Mouse (Mus musculus) thymus, postnatal 25 days (tissue): Measurements from ENCODE around the gene Btk.
A peak's percentile ranks its signal among the peaks of the same experiment; 100 is the strongest.

Experiments used
- DNase-seq: peaks from one replicate; pipeline ENCODE4 v3.0.0; 2022

Btk gene

DNA sequence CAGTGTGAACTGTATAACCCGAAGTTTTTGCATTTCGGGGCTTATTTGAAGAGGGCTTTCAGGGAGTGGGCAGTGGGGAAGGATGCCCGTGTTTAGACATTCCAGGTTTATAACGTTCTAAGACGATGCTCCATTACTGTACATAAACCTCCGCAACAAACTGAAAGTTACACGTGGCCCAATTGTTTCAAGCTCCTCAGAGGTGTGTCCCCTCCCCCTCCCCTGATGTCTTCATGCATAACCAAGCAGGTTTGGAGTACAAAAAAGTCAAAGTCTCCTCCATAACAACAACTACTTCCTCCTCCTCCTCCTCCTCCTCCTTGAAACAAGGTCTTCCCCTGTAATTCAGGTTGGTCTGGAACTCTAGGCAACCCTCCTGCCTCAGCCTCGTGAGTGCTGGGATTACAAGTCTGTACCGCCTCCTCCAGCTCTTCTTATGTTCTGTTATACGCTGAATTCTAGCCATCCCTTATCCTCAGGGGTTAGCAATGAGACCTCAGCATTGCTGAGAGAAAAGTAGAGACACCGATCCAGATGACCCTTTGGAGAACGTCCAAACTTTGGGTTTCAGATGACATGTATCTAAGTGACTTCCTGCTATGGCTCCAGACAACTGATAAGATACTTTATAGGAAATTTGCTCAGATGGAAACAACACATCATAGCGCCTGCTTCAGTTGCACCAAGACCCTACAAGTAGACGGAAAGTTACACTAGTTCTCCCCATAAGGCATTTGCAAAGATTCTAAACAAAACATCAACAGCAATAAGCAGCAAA lies 2.7 kb downstream of the Btk start:
- DNase-seq = no peak

DNA sequence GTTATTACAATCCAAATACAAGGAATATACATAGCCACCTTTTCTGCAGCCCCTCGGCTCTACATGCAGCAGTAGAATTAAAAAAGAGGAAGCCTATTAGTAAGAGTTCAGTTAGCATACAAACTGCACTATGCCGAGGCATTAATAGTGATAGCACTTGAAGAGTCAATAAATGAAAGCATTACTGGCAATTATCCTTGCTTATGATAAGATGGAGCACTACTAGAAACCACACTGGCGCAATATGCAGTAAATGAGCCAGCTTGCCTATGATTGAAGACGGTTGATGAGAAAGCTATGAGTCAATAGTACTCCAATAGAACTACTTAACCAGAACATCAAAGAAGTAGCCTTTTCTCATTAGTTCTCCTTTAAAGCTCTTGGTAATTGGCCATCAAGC lies 5.5 kb downstream of the Btk start:
- no peak for DNase-seq

DNA sequence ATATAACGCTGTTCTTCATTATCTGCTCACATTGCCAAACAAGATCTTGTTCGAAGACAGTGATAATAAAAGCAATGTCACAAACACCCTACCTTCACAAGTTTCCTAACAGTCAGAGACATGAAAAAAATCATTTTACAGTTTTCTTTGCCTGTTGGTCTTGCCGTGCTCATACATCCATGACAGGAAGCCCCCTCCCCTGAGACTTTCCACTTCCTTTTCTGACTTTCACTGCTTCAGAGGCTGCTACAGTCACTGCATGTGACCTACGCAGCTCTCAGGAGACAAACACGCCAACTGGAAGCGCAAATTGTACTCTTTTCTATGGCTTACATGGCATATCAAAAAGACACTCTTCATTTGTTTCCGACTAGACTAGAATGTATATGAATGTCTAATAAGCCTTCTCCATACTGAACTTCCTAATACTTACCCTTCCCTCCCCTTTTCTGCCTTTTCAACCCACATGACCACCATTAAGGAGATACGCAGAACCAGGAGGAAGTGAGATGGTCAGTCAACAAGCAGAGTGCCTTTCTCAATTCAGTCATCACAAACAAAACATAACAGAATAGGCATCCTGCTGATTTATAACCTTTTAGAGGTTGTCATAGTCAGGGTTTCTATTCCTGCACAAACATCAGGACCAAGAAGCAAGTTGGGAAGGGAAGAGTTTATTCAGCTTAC lies 16.7 kb downstream of the Btk start:
- DNase-seq = peak; percentile 22

DNA sequence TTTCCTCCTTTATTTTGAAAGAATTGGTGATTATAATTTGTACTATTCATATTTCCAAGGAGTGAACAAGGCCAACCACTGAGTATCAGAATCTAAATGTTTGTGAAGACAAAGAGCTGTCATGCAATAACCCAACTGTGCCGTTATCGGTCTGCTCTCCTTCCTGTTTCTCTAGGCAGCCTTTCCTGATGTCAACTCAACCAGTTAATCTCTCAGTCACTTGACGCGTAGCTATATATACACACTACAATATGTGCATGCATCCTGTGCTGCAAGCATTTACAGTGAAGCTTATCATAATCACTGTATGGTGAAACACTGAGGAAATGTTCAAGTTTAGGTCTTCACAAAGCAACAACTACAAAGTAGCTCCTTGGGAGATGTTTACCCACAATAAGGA lies 19.0 kb downstream of the Btk start:
- no peak for DNase-seq

GRCm38 (mm10) chrX:134554425-134554824 lies 28.9 kb downstream of the Btk start:
- DNase-seq = no peak

GRCm38 (mm10) chrX:134553326-134553725 lies 30.0 kb downstream of the Btk start:
- no peak for DNase-seq

DNA sequence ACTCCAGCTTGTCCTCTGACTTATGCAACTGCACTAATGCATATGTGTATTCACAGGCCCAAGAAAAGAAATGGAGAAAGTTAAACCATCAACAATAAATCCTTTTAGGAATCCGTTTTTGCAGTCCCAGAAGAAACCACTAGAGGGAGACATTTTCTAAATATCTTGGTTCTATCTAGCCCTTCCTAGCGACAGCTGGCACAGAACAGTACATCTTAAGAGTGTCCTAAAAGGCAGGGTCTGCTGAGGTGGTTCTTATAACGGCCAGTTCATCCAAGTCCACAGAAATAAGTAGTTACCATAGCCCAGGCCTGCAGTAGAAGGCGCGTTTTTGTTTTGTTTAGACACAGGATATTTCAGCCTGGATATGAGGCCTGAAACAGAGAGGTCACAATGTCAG lies 32.5 kb downstream of the Btk start:
- DNase-seq = no peak

DNA sequence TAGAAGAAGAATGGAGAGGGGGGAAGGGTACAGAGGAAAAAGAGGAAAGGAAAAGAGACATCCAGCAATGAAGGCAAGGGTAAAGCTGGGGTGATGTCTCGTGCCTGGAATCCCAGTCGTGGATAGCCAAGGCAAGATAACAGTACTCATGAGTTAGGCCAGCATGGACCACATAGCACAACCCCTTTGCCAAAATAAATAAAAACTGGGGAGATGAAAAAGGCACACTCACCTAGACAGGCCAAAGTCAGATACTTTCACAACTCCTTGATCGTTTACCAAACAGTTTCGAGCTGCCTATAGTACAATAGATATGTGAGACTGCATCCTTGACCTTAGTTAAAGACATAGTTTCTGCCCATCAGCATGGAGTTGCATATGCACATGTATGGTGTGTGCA lies 36.0 kb downstream of the Btk start:
- no peak for DNase-seq

DNA sequence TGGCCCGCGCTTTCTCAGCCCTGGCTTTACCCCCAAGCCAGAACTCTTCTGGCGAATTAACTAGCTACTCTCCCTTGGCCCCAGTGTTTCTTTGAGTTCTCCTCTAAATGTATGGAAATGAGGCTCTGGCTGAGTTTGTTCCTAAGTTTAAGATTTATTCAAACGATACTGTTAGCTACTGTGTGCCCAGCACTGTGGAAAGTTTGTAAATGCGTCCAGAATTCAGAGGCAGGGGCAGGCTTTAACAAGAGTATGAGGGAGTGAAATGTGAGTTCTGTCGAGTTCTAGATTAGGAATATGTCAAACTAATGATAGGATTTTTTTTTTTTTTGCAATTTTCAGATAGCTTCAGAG lies 41.4 kb downstream of the Btk start:
- no peak for DNase-seq

GRCm38 (mm10) chrX:134541145-134541954 lies 42.0 kb downstream of the Btk start, which contains the start of gene Timm8a1:
Gene Timm8a1, minus strand, starts transcription at chrX:134541865.
- peak; percentile 61 for DNase-seq

- no peak for DNase-seq
Measured at GRCm38 (mm10) chrX:134540414-134541135, 42.8 kb downstream of the Btk start.

- DNase-seq = peak; percentile 24
Measured at GRCm38 (mm10) chrX:134539795-134540194, 43.6 kb downstream of the Btk start.

GRCm38 (mm10) chrX:134533346-134533745 lies 50.0 kb downstream of the Btk start:
- no peak for DNase-seq

DNA sequence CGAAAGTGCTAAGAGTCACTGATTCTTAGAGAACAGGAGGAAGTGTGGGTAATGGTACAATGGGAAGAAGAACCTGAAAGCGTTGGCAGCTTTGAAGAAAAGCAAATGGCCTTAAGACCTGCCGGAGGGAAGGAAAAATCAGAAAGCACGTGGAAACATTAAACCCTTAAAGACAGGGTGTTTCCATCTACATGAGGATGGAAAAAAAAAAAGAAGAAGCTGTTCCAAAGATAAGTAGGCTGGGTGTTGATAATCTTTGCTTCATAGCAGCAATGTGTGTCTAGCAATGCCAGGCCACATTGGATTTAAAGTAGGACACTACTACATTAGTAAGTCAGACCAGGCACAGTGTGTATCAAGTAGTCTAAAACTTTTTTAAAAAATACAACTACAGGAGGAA lies 58.1 kb downstream of the Btk start:
- DNase-seq = no peak

DNA sequence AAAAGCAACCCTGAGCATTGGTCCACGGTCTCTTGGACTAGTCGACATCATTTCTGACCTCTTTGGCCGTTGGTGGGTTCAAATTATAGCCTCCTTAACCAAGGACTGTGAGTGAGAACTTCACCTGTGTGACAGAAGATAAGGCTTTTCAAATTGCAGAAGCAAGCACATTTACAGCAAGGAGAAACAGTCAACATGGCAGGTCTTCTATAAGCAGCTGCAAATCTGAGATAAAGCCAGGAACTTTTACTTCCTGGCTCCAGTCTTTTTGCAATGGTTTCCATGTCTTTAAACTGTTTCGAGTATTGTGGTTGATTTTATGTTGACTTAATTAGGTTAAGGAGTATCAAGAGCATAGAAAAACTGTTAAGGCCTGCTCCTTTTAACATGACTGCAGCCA lies 59.6 kb downstream of the Btk start:
- DNase-seq = no peak

GRCm38 (mm10) chrX:134509473-134509872 lies 73.9 kb downstream of the Btk start:
- no peak for DNase-seq

DNA sequence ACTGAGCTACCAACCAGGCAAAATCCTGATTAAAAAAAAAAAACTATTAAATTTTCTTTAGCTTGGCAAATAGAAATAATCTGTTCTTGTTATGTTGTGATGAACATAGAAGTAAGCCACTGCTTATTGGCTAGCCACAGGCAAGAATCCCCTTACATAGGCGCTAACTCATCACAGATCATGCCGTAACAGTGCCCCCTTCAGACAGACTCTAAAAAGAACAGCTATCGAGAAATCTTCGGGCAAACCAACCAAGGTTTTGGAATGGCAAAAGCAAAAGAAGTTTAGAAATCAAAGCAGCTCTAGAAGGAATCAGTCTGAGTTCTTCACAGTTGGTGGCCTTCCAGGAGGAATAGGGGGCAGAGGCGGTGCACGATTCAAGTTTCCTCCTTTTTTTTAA lies 75.4 kb downstream of the Btk start:
- no peak for DNase-seq

DNA sequence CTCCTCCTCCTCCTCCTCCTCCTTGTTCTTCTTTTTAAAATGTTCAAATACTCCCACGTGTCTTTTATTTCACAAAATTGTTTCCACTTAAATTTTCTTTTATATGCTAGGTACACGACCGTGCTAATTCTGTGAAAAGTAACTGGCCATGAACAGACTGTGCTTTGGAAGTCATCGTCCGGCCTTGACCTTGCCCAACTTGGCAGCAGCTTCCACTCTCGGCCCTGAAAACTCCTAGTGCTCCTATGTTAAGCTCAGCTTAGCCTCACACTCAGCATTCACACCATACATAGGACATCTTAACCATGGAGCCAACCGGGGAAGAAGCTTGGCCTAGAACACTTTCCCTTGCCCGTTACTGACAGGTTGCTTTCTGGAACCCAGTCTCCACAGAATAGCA lies 82.7 kb downstream of the Btk start:
- DNase-seq = no peak
